Mouse (Mus musculus) cerebellum, adult 11 months (tissue): ENCODE data around the gene Ddx4.
A peak's percentile ranks its signal among the peaks of the same experiment; 100 is the strongest.
"Not testable (repeated sequence)": the region's sequence is repeated elsewhere in the genome, so short reads cannot be mapped to it uniquely, and the experiment has no call there.

ENCODE experiments used
- DNase-seq: peaks from one replicate; pipeline ENCODE4 v3.0.0; 2022

Gene Ddx4

GRCm38 (mm10) chr13:112635174-112635837 is 17.0 kb downstream of the Ddx4 start:
- no peak for DNase-seq

DNA sequence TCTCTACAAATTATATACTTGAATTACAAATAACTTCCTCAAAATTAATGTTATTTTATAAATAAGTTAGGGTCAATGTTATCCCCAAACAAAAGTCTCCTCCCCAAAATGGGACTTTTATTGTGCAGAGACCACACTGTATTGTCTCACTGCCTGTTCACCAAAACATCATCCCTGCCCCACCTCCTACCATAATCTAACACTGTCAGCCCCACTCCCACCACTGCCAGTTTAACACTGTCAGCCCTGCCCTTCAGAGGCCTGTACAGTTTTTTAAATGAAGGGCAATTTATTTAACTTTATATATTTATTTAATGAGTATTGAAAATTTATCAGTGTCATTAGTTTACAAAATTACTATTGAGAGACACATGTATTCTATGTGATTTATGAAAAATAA is 26.7 kb downstream of the Ddx4 start:
- DNase-seq: no peak

DNA sequence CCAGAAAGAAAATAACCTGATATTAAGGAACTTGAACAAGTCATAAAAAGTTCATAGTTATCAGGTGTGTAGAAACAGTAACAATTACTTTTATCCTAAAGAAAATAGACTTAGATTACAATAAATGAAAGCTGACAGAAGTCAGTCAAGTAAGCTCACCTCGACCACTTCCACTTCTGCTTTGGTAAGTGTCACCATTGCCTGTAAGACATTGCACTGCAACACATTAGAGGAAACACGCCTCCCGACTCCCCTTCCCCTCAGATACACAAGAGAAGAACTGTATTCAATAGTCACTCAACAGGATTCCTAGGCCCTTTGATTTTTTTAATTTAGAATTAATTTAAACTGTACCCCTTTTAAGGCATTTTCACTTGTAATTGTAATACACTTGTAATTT is 27.7 kb downstream of the Ddx4 start:
- DNase-seq: no peak

GRCm38 (mm10) chr13:112623656-112624055 is 28.6 kb downstream of the Ddx4 start:
- peak; percentile 3 for DNase-seq

DNA sequence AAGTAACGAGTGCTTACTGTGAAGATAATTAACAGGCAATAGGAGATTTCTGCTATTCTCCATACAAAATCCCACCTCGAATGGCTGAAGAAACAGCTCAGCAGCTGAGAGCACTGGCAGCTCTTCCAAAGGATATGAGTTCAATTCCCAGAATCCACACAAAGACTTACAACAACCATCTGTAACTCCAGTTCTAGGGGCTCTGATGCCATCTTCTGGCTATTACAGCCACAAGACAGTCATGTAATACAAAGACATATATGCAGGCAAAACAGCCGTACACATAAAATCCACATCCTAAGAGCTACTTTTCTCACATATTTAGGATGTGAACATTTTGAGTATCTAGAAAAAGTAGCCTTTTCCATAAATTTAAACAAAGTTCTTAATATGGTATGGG is 30.7 kb downstream of the Ddx4 start:
- no peak for DNase-seq

- no peak for DNase-seq
Observed at GRCm38 (mm10) chr13:112608606-112609005, 43.7 kb downstream of the Ddx4 start.

GRCm38 (mm10) chr13:112604411-112604810 is 47.9 kb downstream of the Ddx4 start:
- DNase-seq: no peak

DNA sequence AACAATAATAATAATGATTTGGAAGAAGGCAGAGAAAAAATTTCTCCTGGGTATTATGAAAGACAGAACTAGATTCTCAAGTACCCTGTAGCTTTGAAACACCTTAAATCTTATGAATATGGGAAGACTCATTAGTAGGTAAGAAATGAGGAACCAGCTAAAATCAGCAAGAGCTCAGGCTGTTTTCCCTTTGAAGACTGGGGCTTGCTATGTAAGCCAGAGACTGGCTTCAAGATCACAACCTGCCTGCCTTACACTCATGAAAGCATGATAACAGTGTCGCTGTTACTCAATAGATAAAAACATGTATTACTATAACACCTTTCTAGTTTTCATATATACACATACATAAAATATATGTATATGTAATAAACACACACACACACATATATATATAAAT is 48.4 kb downstream of the Ddx4 start:
- DNase-seq: no peak

DNA sequence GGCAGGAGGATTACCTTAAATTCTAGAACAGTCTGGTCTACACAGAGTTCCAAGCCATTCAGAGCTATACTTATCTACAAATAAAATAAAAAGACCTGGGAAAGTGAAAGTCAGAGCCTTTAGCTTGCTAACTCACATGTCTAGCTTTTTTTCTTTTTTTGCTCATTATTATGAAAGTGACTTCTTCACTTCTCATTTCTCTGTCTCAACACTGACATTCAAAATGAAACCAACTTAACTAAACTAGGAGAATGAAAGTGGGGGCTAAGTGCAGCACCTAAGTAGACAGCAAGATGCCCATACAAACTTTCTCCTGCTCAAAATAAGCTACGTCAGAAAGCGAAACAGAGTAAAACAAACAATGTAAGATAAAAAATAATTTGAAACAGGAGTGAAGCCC is 49.7 kb downstream of the Ddx4 start:
- DNase-seq: no peak

- not testable (repeated sequence) for DNase-seq
Observed at GRCm38 (mm10) chr13:112594260-112594659, 58.0 kb downstream of the Ddx4 start, which contains the start of gene Il31ra. TSS of gene Il31ra (minus strand) at chr13:112594360.

GRCm38 (mm10) chr13:112590254-112590653 is 62.0 kb downstream of the Ddx4 start:
- no peak for DNase-seq

DNA sequence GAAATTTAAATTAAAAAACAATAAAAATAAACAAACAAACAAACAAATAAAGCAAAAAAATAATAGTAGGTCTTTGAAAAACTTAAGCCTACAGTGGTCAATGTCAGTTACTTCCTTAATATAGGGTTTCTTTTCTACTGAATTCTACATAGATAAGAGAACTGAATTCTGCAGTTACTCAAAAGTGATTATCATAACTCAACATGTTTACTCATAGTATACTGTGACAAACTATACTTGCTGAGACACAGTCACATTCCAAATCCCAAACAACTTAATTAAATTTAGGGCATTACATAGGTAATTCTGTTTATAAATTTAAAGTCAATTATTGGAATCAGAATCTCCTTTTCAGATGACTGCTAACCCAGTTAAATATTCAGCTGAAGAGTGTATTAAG is 62.6 kb downstream of the Ddx4 start:
- no peak for DNase-seq

DNA sequence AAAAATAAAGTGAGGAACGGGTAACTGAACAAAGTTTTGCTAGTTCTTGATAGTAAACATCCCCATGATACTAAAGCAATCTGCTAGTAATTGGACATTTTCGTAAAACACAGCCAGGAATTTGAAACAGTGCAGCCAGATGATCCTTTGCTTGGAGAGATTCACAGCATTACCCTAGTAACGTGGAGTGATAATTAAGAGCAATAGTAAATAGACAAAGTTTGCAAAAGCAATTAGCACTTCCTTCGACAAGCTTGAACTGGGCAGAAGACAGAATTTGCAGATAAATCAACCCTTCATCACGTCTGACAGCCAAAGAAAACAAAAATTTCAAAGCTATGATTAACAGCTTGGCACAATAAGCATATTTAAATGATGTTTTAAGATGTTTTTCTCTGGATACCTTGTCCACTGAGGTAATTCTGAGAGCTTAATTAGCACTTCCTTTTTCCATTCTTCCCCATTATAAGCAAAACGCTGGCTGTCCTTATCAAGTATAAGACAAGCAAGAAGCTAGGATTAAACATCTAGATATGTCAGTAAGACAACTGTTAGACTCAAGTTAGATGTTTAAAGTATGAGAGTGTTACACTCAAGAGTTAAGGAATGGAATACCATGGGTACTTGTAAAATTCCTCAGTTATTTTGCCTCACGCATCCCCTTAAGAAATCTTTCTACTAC is 67.6 kb downstream of the Ddx4 start:
- no peak for DNase-seq

GRCm38 (mm10) chr13:112582291-112582690 is 70.0 kb downstream of the Ddx4 start:
- DNase-seq: no peak

DNA sequence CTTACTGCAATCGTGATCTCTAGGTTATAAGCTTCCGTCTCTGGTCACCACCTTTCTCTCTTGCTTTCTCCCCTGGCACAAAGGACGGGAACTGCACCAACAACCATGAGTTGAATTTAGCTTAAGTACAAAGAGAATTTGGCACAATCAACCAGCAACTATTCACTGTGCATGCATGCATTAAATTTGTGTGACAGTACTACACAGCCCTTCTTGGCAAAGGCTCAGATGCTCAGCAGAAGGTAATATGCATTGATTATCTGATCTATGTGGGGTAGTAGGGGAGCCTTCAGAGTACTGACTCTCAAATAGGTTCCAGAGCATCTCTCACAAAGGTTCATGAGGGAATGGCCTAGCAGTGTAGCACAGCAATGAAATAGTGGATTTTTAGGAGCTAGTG is 70.5 kb downstream of the Ddx4 start:
- DNase-seq: no peak

- no peak for DNase-seq
Observed at GRCm38 (mm10) chr13:112580590-112581320, 71.5 kb downstream of the Ddx4 start.

- DNase-seq: peak; percentile 99
Observed at GRCm38 (mm10) chr13:112578041-112578440, 74.2 kb downstream of the Ddx4 start.

- DNase-seq: no peak
Observed at GRCm38 (mm10) chr13:112573800-112574199, 78.5 kb downstream of the Ddx4 start.

- no peak for DNase-seq
Observed at GRCm38 (mm10) chr13:112570768-112571167, 81.5 kb downstream of the Ddx4 start.

DNA sequence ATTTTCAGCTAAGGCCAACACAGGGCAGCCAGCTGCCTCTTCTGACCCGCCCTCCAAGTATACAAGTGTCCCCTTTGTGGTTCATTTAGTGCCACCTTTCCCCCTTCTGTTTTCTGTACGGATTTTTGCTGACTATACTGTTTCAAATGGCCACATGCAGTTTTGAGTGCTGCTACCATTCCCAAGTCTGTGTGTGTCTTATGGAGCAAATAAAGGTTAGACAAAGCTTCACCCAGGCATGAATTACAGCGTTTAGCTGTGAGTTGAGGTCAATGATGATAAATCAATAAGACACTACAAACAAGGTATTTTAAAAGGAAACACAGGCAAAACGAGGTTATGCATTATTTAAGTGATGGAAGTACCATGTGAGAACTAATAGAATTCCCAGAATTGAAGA is 82.7 kb downstream of the Ddx4 start:
- DNase-seq: no peak

DNA sequence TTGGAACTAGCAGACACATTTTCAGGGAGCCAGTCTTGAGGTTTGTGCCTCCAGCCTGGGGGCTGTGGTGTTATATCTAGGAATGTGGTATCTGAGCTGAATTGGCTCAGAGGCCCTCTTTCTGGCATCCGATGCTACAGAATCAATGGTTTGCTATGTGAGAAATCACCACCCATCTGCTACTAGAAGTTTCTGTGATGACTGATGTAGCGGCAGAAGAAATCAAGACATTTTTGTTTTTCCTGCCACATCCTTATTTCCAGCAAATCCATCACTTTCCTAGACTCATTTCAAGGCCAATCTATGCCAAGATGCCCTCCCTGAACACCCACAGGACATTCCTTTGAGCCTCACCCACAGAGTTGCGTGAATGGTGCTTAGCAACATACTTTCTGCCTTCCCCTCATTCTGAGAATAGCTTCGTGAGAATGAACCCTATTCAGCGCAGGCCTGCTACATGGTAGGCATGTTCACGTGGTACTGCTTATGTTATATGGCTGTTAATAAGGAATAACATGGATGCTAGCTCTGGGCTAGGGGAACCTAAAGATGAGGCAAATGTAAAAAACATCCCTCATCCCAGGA is 91.6 kb downstream of the Ddx4 start:
- DNase-seq: no peak

DNA sequence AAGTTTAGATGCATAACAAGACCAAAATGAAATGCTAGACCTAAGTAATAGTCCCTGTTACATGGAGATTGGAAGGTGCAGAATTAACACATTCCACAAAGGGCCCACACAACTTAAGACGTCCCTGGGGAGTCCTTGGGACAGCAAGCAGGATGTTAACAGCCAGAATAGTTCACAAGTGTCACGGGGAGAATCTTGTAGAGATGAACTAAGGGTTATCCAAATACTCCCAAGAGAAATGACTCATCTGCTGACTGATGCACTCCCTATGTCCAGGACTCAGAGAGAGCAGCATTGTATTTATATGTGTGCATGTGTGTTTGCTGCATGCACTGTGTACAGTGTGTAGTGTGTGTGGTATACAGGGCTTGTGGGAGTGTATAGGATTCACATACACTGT is 95.8 kb downstream of the Ddx4 start:
- no peak for DNase-seq

DNA sequence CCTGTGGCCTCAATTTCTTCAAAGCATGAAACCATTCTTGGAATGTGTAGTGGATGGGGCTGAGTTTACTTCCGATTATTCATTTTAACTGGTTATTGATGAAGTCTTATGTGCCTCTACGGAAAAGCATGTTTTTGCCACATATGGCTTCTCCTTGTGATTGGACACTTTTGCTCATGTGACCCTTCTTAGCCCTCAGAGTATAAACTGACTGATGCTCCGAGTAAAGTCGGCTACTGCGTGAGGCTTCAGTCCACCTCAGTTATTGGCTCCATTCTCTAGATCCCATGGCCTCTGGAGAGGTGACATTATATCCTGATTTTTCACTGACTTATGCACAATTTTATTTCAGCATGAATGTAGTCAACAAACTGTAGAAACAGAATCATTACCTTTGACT is 99.0 kb downstream of the Ddx4 start:
- DNase-seq: no peak
